ENCODE assay signal across 9 mouse cellular contexts in the genomic region with DNA sequence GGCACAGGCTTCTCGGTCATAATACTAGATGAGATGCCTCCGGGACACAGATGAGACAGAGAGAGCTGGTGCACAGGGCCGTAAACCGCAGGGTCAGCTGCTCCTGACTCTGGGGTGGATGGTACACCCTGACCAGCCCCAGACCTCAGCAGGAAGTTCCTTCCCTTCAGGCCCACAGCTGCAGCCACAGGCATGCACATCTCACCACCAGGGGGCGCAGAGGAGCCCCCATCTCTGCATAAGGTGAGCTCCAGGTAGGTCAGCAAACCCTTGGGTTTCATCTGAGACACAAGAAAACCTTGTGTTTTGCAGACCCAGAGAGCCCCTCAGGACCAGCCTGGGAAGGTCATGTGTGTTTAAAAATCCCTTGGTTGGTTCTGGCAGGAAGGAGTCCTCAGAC.
DNase-seq lines count a peak whose midpoint lies in the region; ATAC-seq and TF ChIP-seq lines count a peak whose summit lies in the region.
"Had no signal": no experiment of that assay in that cellular context is flagged by ENCODE, and none has a peak within 500 bp of the region (broad histone marks: within the 10 kb centered on the region; RNA-seq: fewer than 3 reads in every experiment).

No protein-coding gene starts in this region.

- H3K4me1 ChIP-seq in embryonic fibroblast, embryonic 13.5 days (ENCODE audit: control insufficient read depth, insufficient read depth, low read length): peaks cover 4% of the 10 kb centered on the region; the same call in 1 of the 2 replicates

- no peak for ATAC-seq in CD4-positive, CD25-positive, alpha-beta regulatory T cell, adult 4 months
- ATAC-seq in megakaryocyte-erythroid progenitor cell, adult 5-6 weeks (replicated peaks; ENCODE audit: low FRiP score, low TSS enrichment, poor library complexity, severe bottlenecking): 0 out of 2 replicates have a peak, but pooled peaks have one; percentile 36

- TF ChIP-seq CTCF in embryonic fibroblast, embryonic 13.5 days (IDR thresholded peaks at IDR 0.05; ENCODE audit: borderline replicate concordance, insufficient read depth, low read length): peak; percentile 49; the same call in 1 of the 2 replicates

- no peak overlapping the region for H3K4me3 ChIP-seq in embryonic fibroblast, embryonic 13.5 days (ENCODE audit: insufficient read depth, low read length)
- H3K4me3 ChIP-seq: midbrain, embryonic 12.5 days had no signal

- DNase-seq in CD4-positive, CD25-positive, alpha-beta regulatory T cell, adult 2 months (ENCODE audit: low read depth, low spot score): peak; percentile 76
- DNase-seq in layer of hippocampus, postnatal 10 days (ENCODE audit: low spot score in 2 of 2): peak; percentile 29 to 41
- DNase-seq in layer of hippocampus, postnatal 14 days (ENCODE audit: low spot score in 2 of 2): no peak
- peak; percentile 29 for DNase-seq in WW6 (ENCODE audit: low read depth, low spot score)
- peak; percentile 42 to 43 for DNase-seq in urinary bladder, postnatal 36 days (ENCODE audit: low spot score in 2 of 2)

- no peak for TF ChIP-seq POLR2A in embryonic fibroblast, embryonic 13.5 days (IDR thresholded peaks at IDR 0.05; ENCODE audit: low read depth, low read length)

- H3K27ac ChIP-seq in embryonic fibroblast, embryonic 13.5 days (ENCODE audit: insufficient read depth, low read length): no peak overlapping the region
- H3K27ac ChIP-seq: midbrain, embryonic 12.5 days had no signal

Comparison
In these comparisons a context has a peak if more than half of its experiments do, and no peak if none do; other contexts are left out.
1. DNase-seq: peak in CD4-positive, CD25-positive, alpha-beta regulatory T cell, adult 2 months (single experiment), layer of hippocampus, postnatal 10 days (2 of 2), WW6 (single experiment) and urinary bladder, postnatal 36 days (2 of 2); none in layer of hippocampus, postnatal 14 days (0 of 2).